Mouse (Mus musculus) lung, postnatal 0 days (tissue): ENCODE data around the gene Rp9.

Experiments used
- CTCF ChIP-seq: IDR thresholded peaks from 2 replicates; pipeline ENCODE4 v1.5.1; 2016; ENCODE audit warnings: antibody characterized with exemption, mild to moderate bottlenecking
- EP300 ChIP-seq: IDR thresholded peaks from 2 replicates; pipeline ENCODE4 v1.6.1; 2016; ENCODE audit warnings: antibody characterized with exemption, mild to moderate bottlenecking, control low read depth

DNA sequence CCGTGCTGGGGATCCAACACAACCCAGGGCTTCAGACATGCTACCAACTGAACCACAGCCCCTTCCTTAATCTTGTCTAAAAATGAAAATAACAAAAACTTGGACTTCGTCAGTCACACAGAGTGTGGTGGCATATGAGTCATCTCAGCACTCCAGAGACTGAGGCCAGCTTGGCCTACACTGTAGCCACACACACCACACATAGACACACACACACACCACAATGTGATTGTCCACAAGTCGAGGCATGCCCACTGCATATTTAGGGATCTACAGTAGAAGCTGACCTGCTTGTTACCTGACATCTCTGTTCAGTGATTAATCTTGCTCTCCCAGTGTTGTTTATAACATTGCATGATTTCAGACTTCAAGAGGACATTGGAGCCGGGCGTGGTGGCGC, 20.3 kb downstream of the Rp9 start:
- TF ChIP-seq CTCF (no peak), EP300 (no peak)
